Mouse (Mus musculus) thymus, adult 18-20 months (tissue): ENCODE data around the gene Tmem86a.
"Not testable (repeated sequence)": the region's sequence is repeated elsewhere in the genome, so short reads cannot be mapped to it uniquely, and the experiment has no call there.

ENCODE experiments used
- DNase-seq, 2 experiments: peaks; one replicate each; pipeline ENCODE4 v3.0.0; 2022; ENCODE audit warnings: mixed read lengths in 2 of 2

Tmem86a gene

GRCm38 (mm10) chr7:47050366-47050765 is at the start of gene Tmem86a:
TSS of gene Tmem86a (plus strand) at chr7:47050601.
- peak; percentile 95 to 96 for DNase-seq

GRCm38 (mm10) chr7:47000644-47000983 is 49.8 kb upstream of the Tmem86a start:
- no peak for DNase-seq

- no peak for DNase-seq
Measured at GRCm38 (mm10) chr7:47001125-47001899, 49.1 kb upstream of the Tmem86a start.

GRCm38 (mm10) chr7:47001900-47002275 is 48.5 kb upstream of the Tmem86a start:
- no peak for DNase-seq

GRCm38 (mm10) chr7:47003411-47004115 is 46.8 kb upstream of the Tmem86a start:
- no peak for DNase-seq

GRCm38 (mm10) chr7:47007109-47007780 is 43.2 kb upstream of the Tmem86a start:
- peak in 1 of 2 experiments; percentile 18 for DNase-seq

GRCm38 (mm10) chr7:47007818-47008167 is 42.6 kb upstream of the Tmem86a start:
- DNase-seq, result no peak

- peak; percentile 96 to 98 for DNase-seq
Measured at GRCm38 (mm10) chr7:47008168-47008993, 42.0 kb upstream of the Tmem86a start, which contains the start of gene Spty2d1. TSS of gene Spty2d1 (minus strand) at chr7:47008411.

- DNase-seq, result no peak
Measured at GRCm38 (mm10) chr7:47013131-47013767, 37.2 kb upstream of the Tmem86a start.

- no peak for DNase-seq
Measured at GRCm38 (mm10) chr7:47014564-47015389, 35.6 kb upstream of the Tmem86a start.

GRCm38 (mm10) chr7:47015390-47016065 is 34.9 kb upstream of the Tmem86a start:
- peak; percentile 57 to 64 for DNase-seq

GRCm38 (mm10) chr7:47016602-47017001 is 33.8 kb upstream of the Tmem86a start:
- no peak for DNase-seq

- DNase-seq, result no peak
Measured at GRCm38 (mm10) chr7:47017146-47017545, 33.3 kb upstream of the Tmem86a start.

- no peak for DNase-seq
Measured at GRCm38 (mm10) chr7:47019641-47020040, 30.8 kb upstream of the Tmem86a start.

GRCm38 (mm10) chr7:47020956-47021355 is 29.4 kb upstream of the Tmem86a start:
- no peak for DNase-seq

- DNase-seq, result no peak
Measured at GRCm38 (mm10) chr7:47022482-47022881, 27.9 kb upstream of the Tmem86a start.

- DNase-seq, result peak; percentile 52 to 60
Measured at GRCm38 (mm10) chr7:47023530-47023929, 26.9 kb upstream of the Tmem86a start.

- DNase-seq, result no peak
Measured at GRCm38 (mm10) chr7:47024454-47024853, 25.9 kb upstream of the Tmem86a start.

GRCm38 (mm10) chr7:47025429-47025828 is 25.0 kb upstream of the Tmem86a start:
- no peak for DNase-seq

- not testable (repeated sequence) for DNase-seq
Measured at GRCm38 (mm10) chr7:47026899-47027298, 23.5 kb upstream of the Tmem86a start.

GRCm38 (mm10) chr7:47027520-47027919 is 22.9 kb upstream of the Tmem86a start:
- no peak for DNase-seq
